In genomic region chr7:16399820-16400688, GRCm38 (mm10) we compare ENCODE assay signal across 8 mouse cellular contexts. TPM values are rescaled to one million over a fixed set of nuclear protein-coding genes. Genes with fewer than 3 reads are reported as not detected.
DNase-seq lines count a peak whose midpoint lies in the region; ATAC-seq lines count a peak whose summit lies in the region.

No protein-coding gene starts in this region.

- H3K9me3 ChIP-seq in hindbrain, embryonic 14.5 days (ENCODE audit: control insufficient read depth, low read length) = no peaks in the 10 kb centered on the region

- peaks cover 15% of the 10 kb centered on the region for H3K4me1 ChIP-seq in hindbrain, embryonic 14.5 days (replicated peaks; ENCODE audit: control insufficient read depth, insufficient read depth, low read length)

- ATAC-seq in hindbrain, embryonic 14.5 days (ENCODE audit: low FRiP score) = peak; percentile 94

- H3K9ac ChIP-seq in hindbrain, embryonic 14.5 days = peak overlapping the region; percentile 98

- H3K4me2 ChIP-seq in hindbrain, embryonic 14.5 days (replicated peaks) = peak overlapping the region; percentile 86

- no peaks in the 10 kb centered on the region for H3K27me3 ChIP-seq in hindbrain, embryonic 14.5 days (ENCODE audit: control insufficient read depth, insufficient read depth, low read length)

- peak overlapping the region; percentile 62 for H3K4me3 ChIP-seq in hindbrain, embryonic 14.5 days (replicated peaks; ENCODE audit: low read length)

- WGBS in hindbrain, embryonic 14.5 days = under 1% methylated on average over 77 of the region's 77 CpGs

- H3K27ac ChIP-seq in hindbrain, embryonic 14.5 days = peak overlapping the region; percentile 100

- DNase-seq in R1 (ENCODE audit: low read depth, low spot score) = peak; percentile 99
- peak; percentile 99 for DNase-seq in cerebellum, postnatal 25 days
- peak; percentile 97 for DNase-seq in frontal cortex, postnatal 25 days (ENCODE audit: low spot score in 2 of 2)
- peak; percentile 100 for DNase-seq in hindbrain, embryonic 14.5 days (ENCODE audit: low spot score)
- peak; percentile 98 for DNase-seq in left cerebral cortex, adult 11 months (ENCODE audit: low spot score)
- DNase-seq in lung, postnatal 4 days = peak; percentile 99
- DNase-seq in retina, postnatal 7 days (ENCODE audit: low read depth, low spot score) = peak; percentile 100
- DNase-seq in urinary bladder, adult 2 months (ENCODE audit: low spot score) = peak; percentile 94

- no peaks in the 10 kb centered on the region for H3K36me3 ChIP-seq in hindbrain, embryonic 14.5 days (replicated peaks; ENCODE audit: control insufficient read depth, insufficient read depth)

RNA-seq across cellular contexts. Expression of gene Zc3h4, which starts 0.7 kb away (rescaled TPM):
- 14.4 and 17.0 TPM in 2 replicates for polyA plus RNA-seq in hindbrain, embryonic 14.5 days (2014; fragmentation: Nextera tagmentation; extraction: Ambion mirVana)
- polyA plus RNA-seq in urinary bladder, adult 2 months (2012; rRNA removed) = 23.2 and 29.9 TPM in 2 replicates

RNA-seq across cellular contexts. Expression of gene Sae1, which starts 12.4 kb away (rescaled TPM):
- polyA plus RNA-seq in hindbrain, embryonic 14.5 days (2014; fragmentation: Nextera tagmentation; extraction: Ambion mirVana) = 224 and 245 TPM in 2 replicates
- polyA plus RNA-seq in urinary bladder, adult 2 months (2012; rRNA removed) = 82.4 and 93.7 TPM in 2 replicates

RNA-seq across cellular contexts. Expression of gene Tmem160, which starts 52.5 kb away (rescaled TPM):
- 64.3 and 75.4 TPM in 2 replicates for polyA plus RNA-seq in hindbrain, embryonic 14.5 days (2014; fragmentation: Nextera tagmentation; extraction: Ambion mirVana)
- 59.4 and 67.6 TPM in 2 replicates for polyA plus RNA-seq in urinary bladder, adult 2 months (2012; rRNA removed)

Comparison
In these comparisons a context has a peak if more than half of its experiments do, and no peak if none do; other contexts are left out.
1. Peak in every context shown above with its lines: DNase-seq, ATAC-seq, H3K4me3 ChIP-seq and H3K27ac ChIP-seq.